Mouse (Mus musculus) hindbrain, postnatal 0 days (tissue): Measurements from ENCODE around the gene Gm45902. TPM values are rescaled to one million over a fixed set of nuclear protein-coding genes. Genes with fewer than 3 reads are reported as not detected.

Experiments used
- ATAC-seq: fragments of 200-750 bp; cut with Nextera tagmentation; 2 replicates; pipeline ENCODE4 v1.8.0; 2017; ENCODE audit warnings: mild to moderate bottlenecking, moderate TSS enrichment, moderate library complexity
- DNase-seq: peaks from one replicate; pipeline ENCODE4 v3.0.0-alpha.2; 2015; ENCODE audit warnings: low spot score
- H3K27ac ChIP-seq: fragments of 300-500 bp; sonication (generic); 2 replicates; pipeline ENCODE4 v1.5.1; 2014; ENCODE audit warnings: mild to moderate bottlenecking
- H3K27me3 ChIP-seq: fragments of 300-500 bp; sonication (generic); 2 replicates; pipeline ENCODE4 v1.6.1; 2014; ENCODE audit warnings: low read length, mixed read lengths; ENCODE audit not compliant: insufficient read depth
- H3K36me3 ChIP-seq: fragments of 300-500 bp; sonication (generic); 2 replicates; pipeline ENCODE4 v1.6.1; 2014; ENCODE audit warnings: low read length, mixed read lengths; ENCODE audit not compliant: insufficient read depth
- H3K4me1 ChIP-seq: fragments of 300-500 bp; sonication (generic); 2 replicates; pipeline ENCODE4 v1.6.1; 2014; ENCODE audit warnings: antibody characterized with exemption, low read length, mixed read lengths; ENCODE audit not compliant: insufficient read depth
- H3K4me2 ChIP-seq: fragments of 300-500 bp; sonication (generic); 2 replicates; pipeline ENCODE4 v1.6.1; 2014; ENCODE audit warnings: low read depth, mild to moderate bottlenecking, low read length, moderate library complexity, mixed read lengths
- H3K4me3 ChIP-seq: fragments of 300-500 bp; sonication (generic); 2 replicates; pipeline ENCODE4 v1.5.1; 2014; ENCODE audit warnings: low read length
- H3K9ac ChIP-seq: fragments of 300-500 bp; sonication (generic); replicated peaks from 2 replicates; pipeline ENCODE4 v1.6.1; 2014; ENCODE audit warnings: mild to moderate bottlenecking, low read length, moderate library complexity, mixed read lengths
- H3K9me3 ChIP-seq: fragments of 300-500 bp; sonication (generic); 2 replicates; pipeline ENCODE4 v1.6.1; 2016; ENCODE audit warnings: low read length, mixed read lengths
- CTCF ChIP-seq: IDR thresholded peaks from 2 replicates; pipeline ENCODE4 v1.5.1; 2016; ENCODE audit warnings: antibody characterized with exemption, control low read depth, low read depth
- WGBS: fragments of 180-500 bp; shearing (Covaris S2); extraction: QIAGEN DNeasy Blood & Tissue Kit; methylation state at CpG from one replicate; pipeline ENCODE4 v1.1.7; 2014; 5-methylcytosine and 5-hydroxymethylcytosine counted together
- polyA plus RNA-seq: library from polyadenylated mRNA; unstranded; fragments of >200 nt; fragmentation: Nextera tagmentation; extraction: Ambion mirVana; gene quantifications from 2 replicates; pipeline ENCODE4 v1.2.1, GENCODE M21; 2015
- total RNA-seq: library from RNA; depleted of rRNA; stranded (reverse); fragments of >200 nt; gene quantifications from 2 replicates; pipeline ENCODE4 v1.2.3, GENCODE M21; 2014; rRNA removed

The Gm45902 gene
- total RNA-seq (8.8 and 10.6 TPM in 2 replicates), polyA plus RNA-seq (5.2 and 5.5 TPM in 2 replicates)

DNA sequence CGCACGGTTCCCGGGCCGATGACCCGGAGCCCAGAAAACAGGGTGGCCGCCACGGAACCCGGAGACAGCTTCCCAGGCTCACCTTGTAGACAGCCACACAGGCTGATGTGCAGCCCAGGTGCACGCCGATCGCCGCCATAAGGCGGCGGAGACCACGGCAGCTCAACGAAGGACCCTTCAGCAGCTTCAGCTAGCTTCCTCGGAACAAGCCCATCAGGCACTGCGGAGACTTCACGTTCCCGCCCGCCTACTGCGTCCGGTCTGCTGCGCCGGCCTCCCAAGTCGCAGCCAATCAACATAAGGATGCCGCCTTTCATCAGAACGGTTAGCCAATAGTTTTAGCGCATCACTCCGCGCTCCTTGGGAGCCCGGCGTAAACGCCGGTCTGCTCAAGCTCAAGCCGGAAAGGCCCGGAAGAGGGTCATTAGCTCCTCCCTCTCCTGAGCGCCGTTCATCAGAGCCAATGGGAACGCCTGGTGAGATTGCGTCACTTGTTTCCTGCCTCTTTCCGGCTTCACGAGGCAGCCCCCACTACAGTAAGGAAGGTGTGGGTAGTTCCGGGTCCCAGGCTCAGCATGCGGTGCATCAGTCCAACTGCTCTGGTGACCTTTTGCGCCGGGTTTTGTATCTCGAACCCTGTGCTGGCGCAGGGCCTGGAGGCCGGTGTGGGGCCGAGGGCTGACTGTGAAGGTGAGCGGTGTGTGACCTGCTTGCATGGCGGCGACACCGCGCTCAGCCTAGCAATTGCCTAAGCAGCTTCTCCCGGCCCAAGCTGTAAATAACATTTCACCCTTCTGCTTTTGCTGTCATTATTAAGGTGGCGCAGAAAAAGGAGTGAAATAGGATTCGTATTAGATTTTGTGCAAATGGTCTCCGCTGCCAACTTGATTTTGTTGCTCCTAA is at the start of gene Gm45902, which contains the start of the genes Hspa14 and Cdnf:
Gene Gm45902, minus strand, starts transcription at position 239 of the 903 bp plus-strand sequence.
Gene Hspa14, minus strand, starts transcription at position 263 of the 903 bp plus-strand sequence.
Gene Cdnf, plus strand, starts transcription at position 479 of the 903 bp plus-strand sequence.
- peak; percentile 42; the same call in 1 of the 2 replicates for TF ChIP-seq CTCF
- Histone ChIP-seq H3K9me3 (no peaks in the 10 kb centered on the region), H3K4me3 (peak within 1 kb of the TSS; percentile 55), H3K4me2 (peak within 1 kb of the TSS; percentile 88), H3K27me3 (no peaks in the 10 kb centered on the region), H3K36me3 (peaks cover 19% of the 10 kb centered on the region), H3K27ac (peak within 1 kb of the TSS; percentile 93), H3K4me1 (peaks cover 8% of the 10 kb centered on the region; the same call in 1 of the 2 replicates), H3K9ac (peak within 1 kb of the TSS; percentile 78)
- WGBS, result under 1% methylated on average over 60 of the region's 60 CpGs
- ATAC-seq (peak; percentile 100), DNase-seq (peak; percentile 99)

DNA sequence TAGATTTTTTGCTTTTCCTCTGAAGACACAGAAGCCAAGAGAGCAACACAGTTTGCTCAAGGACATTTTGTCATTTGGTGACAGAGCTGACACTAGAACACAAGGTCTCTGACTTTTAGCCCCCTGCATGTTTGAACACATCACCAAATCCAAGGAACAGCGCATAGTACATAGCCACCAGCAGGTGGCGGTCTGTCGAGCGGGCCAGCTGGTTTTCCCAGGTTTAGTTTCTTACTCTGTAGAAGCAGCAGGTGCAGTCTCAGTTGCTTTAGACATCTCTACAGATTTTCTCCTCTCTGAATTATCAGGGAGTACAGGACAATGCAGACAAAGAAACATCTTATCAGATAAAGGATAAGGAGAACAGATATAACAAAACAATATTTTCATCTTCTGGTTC is 34.0 kb upstream of the Gm45902 start:
- H3K36me3 ChIP-seq, result no peaks in the 10 kb centered on the region
- ATAC-seq (no peak), DNase-seq (peak; percentile 83)
- H3K4me1 ChIP-seq, result no peaks in the 10 kb centered on the region
- no peak overlapping the region for H3K27ac ChIP-seq
- peak; percentile 89 for TF ChIP-seq CTCF
- H3K9me3 ChIP-seq, result no peaks in the 10 kb centered on the region
- no peak overlapping the region for H3K9ac ChIP-seq
- H3K27me3 ChIP-seq, result no peaks in the 10 kb centered on the region
- H3K4me2 ChIP-seq, result no peak overlapping the region
- 6% methylated on average over 4 of the region's 4 CpGs for WGBS
- H3K4me3 ChIP-seq, result no peak overlapping the region

DNA sequence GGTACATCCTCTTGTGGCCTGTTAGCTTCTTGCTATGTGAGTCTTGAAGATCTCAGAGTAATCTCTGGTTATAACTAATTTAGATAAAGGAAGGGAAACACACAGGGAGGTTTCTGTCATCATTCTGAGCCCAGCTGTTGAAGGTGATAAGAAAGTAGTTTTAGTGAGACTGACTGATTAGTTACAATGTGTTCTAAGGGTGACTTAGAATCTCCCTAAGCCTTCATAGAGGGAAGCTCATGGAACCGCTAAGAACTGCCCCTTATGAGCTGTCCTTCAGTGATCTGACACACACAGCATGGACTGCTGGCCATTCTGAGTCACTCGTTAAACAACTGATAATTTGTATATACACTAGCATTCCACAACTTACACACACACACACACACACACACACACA is 33.5 kb upstream of the Gm45902 start:
- H3K4me2 ChIP-seq, result no peak overlapping the region
- H3K9ac ChIP-seq, result no peak overlapping the region
- TF ChIP-seq CTCF, result no peak
- H3K4me3 ChIP-seq, result no peak overlapping the region
- H3K9me3 ChIP-seq, result no peaks in the 10 kb centered on the region
- no peaks in the 10 kb centered on the region for H3K4me1 ChIP-seq
- no peaks in the 10 kb centered on the region for H3K36me3 ChIP-seq
- DNase-seq, result no peak
- no peaks in the 10 kb centered on the region for H3K27me3 ChIP-seq
- WGBS, result 81% methylated on average over 2 of the region's 2 CpGs
- ATAC-seq, result no peak
- H3K27ac ChIP-seq, result no peak overlapping the region

DNA sequence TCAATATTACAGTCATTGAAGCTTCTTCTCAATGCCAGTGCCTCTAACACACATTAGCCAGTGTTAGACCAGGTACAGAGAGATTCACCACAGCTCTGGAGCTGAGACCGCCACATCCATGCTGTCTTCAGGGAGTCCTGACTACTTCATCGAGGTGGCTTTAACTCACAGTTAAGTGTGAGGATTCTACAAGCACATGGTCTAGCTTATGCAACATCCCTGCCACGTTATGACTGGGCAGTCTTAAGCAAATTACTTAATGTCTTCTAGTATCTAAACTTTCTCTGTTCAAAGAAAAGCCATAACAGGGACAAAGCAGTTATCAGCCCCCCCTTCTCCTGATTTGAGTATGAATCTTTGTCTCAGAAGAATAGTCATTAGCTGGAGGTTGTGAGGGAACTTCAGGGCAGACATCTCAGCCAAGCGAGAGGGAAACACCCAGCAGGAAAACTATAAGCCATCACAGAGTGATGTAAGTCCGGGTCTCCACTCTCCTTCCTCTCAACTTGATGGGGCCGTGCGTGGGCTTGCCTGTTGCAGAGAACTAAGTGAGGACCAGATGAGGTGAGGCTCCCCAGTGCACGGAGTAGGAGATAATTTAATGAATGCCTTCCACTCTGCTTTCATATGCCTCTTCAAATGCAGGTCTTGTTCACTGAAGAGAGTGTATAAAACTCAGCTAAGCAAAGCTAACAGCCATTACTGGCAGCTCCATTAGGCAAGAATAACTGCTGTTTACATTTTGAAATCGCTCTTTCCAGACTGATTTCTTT is 28.9 kb upstream of the Gm45902 start:
- Histone ChIP-seq H3K27me3 (no peaks in the 10 kb centered on the region), H3K9ac (no peak overlapping the region), H3K36me3 (no peaks in the 10 kb centered on the region), H3K9me3 (no peaks in the 10 kb centered on the region), H3K4me2 (no peak overlapping the region), H3K27ac (no peak overlapping the region), H3K4me3 (no peak overlapping the region), H3K4me1 (no peaks in the 10 kb centered on the region)
- ATAC-seq, result no peak
- 68% methylated on average over 9 of the region's 9 CpGs for WGBS
- no peak for DNase-seq
- no peak for TF ChIP-seq CTCF

DNA sequence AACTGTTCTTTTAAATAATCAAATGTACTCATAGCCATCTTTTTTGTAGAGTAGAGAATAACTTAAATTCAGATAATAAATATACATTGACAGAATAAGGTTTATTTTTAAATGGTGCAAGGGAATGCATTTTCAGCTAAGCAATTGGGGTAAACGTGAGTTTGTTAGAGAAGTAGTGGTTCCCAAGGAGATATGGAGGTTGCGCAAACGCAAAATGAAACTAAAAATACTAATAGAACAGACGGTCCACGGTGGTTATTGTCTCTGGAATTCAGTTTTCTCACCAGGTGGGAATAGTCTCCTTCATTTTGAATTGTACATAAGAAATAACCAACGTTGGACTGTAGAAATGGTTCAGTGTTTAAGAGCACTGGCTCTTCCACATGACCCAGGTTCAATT is 13.7 kb upstream of the Gm45902 start:
- Histone ChIP-seq H3K36me3 (no peaks in the 10 kb centered on the region), H3K4me3 (no peak overlapping the region), H3K4me2 (no peak overlapping the region), H3K4me1 (no peaks in the 10 kb centered on the region), H3K27me3 (no peaks in the 10 kb centered on the region), H3K9me3 (no peaks in the 10 kb centered on the region), H3K9ac (no peak overlapping the region), H3K27ac (no peak overlapping the region)
- no peak for DNase-seq
- 82% methylated on average over 6 of the region's 6 CpGs for WGBS
- no peak for TF ChIP-seq CTCF
- no peak for ATAC-seq

DNA sequence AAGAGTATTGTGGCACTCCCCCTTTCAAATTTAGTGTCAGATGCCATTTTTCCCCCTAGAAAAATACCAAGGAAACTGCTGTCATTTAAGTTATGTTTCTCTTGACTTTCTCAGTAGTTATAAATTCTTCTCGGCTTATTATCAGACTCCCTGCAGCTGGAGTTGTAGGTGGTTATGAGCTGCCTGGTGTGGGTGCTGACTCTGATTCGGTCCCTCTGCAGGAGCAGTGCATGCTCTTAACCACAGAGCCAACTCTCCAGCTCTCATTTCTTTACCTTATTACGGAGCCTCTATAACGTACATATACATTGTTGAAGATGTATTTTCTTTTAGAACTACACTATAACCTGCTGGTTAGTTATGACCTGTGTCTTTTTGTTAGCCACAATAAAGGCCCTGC is 10.0 kb upstream of the Gm45902 start:
- DNase-seq (no peak), ATAC-seq (no peak)
- Histone ChIP-seq H3K27ac (no peak overlapping the region), H3K4me2 (no peak overlapping the region), H3K27me3 (no peaks in the 10 kb centered on the region), H3K4me1 (no peaks in the 10 kb centered on the region), H3K4me3 (no peak overlapping the region), H3K9me3 (no peaks in the 10 kb centered on the region), H3K9ac (no peak overlapping the region), H3K36me3 (no peaks in the 10 kb centered on the region)
- 78% methylated on average over 4 of the region's 4 CpGs for WGBS
- no peak for TF ChIP-seq CTCF
